Mouse (Mus musculus): ENCODE measurements around the gene Ffar2. TPM values are rescaled to one million over a fixed set of nuclear protein-coding genes. Genes with fewer than 3 reads are reported as not detected.
"Not testable (repeated sequence)": the region's sequence is repeated elsewhere in the genome, so short reads cannot be mapped to it uniquely, and the experiment has no call there.

The Ffar2 gene
- not detected for total RNA-seq (2021)

DNA sequence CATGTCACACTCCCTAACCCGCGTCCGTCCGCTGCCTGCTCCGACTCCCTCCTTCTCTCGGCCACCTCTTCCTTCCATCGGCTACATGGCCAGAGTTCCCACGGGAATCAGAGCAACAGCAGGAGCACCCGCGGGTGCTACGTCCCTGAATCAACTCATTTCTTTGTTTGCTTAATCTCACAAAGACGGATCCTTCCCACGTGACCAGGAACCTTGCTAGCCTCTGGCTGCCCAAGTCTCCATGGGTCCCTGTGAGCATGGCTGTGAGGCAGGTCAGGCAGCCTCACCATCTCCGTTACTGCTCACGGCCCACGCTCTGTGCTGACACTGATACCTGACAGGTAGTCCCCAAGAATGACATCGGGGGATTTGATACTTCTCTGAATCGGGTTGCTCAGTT lies at the start of gene Ffar2:
Gene Ffar2, minus strand, starts transcription at position 101 of the 400 bp plus-strand sequence.
- DNase-seq: no peak

DNA sequence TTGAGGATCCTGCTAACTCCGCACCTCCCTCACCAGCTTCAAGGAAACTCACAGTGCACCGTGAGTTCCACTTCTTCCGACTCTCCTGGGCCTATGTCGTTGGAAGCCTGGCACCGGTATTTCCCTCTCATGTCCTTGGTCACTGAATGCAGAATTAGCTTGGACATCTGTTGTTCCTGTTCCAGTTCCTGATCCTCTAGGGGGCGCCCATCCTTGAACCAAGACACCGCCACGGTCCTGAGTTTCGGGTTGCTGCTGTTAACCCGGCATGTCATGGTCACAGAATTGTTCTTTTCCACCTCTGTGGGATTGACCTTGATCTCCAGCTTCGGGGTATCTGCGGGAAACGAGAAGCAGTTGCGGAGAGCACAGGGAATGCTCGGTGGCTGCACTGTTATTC lies 49.5 kb upstream of the Ffar2 start:
- DNase-seq: peak; percentile 84

DNA sequence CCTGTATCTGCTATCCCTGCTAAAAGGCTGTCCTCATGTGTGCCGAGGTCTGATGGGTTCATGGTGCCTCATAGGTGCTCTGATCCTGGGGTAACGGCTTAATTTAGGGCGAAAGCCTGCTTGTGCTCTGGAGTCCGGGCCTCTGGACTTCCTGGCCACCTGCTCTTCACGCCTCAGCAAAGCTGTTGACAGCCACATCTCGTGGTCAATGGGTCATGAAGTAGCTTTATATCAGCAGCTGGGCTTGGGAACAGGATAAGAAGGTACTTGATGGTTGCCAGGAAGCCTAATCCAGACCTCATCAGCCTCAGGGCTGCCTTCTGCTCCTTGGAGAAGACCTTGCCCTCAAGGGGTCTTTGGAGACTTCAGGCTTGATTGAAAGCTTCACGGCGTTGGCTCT lies 39.8 kb upstream of the Ffar2 start:
- no peak for DNase-seq

DNA sequence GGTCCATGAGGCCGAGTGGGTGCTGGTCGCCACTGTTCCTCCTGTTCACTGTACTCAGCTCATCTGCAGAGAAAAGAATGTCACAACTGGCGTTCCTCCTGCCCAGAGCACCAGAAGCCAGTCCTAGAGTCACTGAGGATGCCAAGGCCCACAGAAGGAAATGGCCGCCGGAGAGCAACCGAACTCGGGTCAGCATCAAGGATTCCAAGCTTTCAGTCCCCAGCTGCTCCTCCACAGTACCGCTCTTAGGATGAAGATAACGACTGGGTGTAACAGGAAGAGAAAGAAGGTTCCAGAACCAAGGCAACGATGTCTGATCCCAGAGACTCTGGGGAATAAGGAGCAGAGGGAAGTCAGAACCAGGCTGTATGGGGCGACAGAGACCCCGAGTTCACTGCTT lies 37.9 kb upstream of the Ffar2 start, which contains the start of gene Ffar1:
Gene Ffar1, minus strand, starts transcription at position 101 of the 400 bp plus-strand sequence.
- DNase-seq: no peak

DNA sequence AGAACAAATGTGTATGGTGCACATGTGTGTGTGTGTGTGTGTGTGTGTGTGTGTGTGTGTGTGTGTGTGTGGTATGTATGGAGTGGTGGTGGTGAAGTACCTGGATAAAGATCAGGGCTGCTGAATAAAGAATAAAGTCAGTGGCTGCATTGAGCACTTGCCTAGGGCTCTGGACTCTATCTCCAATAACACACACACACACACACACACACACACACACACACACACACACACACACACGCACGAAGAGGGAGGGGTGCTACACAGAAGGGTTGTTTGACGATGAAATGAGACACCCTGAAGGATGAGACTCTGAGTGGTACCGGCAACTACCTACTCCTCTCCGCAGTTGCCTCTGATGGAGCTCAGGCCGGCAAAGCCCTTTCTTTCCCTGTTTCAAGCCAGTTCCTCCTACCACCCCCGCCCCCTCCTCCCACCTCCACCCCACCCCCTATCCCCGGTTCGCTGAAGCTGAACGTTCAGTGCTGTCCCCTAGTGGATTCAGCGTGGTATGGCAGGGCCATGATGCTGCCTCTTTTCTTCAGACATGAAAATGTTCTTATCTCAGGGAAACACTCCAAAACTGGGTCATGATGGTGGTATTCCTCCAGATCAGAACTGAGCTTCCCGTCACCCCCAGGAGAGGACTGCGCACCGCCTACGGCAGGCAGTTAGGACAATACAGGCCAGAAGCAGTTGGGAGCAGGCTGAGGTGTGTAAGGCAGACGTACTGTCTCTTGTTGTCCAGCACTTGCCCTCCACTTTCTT lies 36.2 kb upstream of the Ffar2 start:
- peak; percentile 68 for DNase-seq

DNA sequence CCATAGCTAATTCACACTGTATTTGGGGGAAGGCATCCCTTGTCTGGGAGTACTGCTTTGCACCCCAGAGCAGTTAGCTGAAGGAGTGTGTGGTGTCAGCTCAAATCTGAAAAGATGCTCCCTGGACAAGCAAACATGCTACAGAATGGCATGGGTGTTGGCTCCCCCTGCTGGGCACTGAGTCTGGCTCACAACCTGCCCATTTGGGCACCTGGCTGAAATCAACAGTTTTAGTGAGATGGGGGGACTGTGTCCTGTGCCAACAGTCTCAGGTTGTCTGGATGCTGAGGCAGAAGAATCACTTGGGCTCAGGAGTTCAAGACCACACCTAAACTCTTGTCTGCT lies 35.7 kb upstream of the Ffar2 start:
- DNase-seq: peak; percentile 81

DNA sequence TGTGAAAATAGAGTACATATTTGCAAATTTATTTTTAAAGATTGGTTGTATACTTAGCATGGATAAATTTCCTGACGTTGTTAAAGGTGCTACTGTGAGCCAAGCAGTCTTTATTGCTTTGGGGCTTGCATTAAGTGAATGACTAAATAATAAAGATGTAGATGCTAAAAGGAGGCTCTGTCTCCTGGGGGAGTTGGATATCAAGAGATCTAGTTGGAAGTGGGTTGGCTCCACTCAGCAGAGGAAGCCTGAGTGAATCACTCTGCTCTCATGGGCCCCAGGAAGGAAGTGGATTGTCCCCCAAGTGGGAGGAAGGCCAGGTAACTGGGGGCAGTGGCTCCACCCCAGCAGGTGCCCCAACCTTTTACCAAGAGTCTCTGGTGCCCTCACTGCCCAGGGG lies 34.2 kb upstream of the Ffar2 start:
- no peak for DNase-seq

DNA sequence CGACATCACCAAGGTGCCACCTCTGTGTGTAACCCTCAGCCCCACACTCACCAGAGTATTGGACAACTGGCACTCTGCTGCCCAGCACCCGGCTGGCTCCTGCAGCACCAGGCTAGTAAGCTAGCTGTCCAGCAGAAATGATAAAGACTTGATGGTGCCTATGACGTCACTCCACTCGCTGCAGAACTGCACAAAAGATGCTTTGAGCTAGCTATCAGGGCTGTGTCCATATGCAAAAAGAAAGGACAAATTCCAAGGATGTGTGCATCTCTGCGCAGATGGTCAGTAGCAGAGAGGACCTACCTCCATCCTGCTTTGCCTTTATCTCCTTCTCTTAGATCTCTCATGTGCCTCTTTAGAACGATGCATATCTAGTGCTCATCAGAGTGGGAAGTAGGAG lies 32.5 kb upstream of the Ffar2 start, which contains the start of gene Ffar3:
Gene Ffar3, minus strand, starts transcription at position 101 of the 400 bp plus-strand sequence.
- DNase-seq: no peak

DNA sequence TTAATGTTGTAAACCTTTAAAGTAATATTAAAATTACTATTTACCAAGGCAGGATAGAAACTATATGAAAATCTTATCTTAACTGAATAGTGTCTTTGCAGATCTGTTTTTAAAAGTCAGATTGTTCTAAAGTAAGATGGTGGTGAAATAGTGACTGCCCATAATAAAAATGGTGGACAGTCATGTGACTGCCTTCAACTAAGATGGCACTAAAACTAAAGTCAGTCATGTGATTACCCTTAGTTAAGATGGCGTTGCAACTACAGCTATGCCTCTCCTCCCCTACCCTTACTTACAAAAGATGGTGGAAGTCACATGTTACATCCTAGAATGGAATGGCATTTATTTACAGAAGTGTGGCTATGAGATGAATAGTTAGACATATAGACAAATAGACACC lies 27.8 kb upstream of the Ffar2 start:
- DNase-seq: no peak

DNA sequence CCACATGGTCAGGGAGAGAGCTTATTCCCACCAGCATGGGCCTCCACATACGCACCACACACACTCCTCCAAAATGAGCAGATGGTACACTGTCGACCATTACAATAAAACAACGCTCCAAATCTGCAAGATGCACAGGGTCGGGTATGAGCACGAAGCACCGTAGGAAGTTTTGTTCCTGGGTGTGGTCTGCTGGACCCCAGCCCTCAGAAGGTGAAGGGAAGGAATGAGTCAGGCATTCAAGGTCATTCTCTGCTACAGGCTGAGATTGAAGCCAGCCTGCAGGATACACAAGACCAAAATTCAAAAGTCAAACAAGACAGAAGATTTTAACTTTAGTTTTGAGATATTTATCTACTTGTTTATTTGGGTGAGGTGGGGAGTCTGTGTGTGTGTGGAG lies 24.4 kb upstream of the Ffar2 start:
- no peak for DNase-seq

DNA sequence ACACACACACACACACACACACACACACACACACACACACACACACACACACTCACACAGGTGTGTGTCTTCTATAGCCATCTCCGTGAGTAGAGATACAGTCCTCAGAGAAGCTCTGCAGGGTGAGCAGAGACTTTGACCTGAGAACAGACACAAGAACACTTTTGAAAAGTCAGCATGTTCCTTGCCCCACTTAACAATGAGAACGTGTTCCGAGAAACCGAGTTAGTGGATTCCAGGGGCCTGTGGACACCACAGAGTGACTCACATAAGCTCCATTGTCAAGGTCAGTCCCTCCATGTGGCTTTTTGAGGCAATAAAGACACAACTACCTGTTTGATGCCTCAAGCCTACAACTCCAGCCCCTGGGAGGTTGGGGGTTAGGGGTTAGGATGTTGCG lies 23.8 kb upstream of the Ffar2 start:
- DNase-seq: no peak

DNA sequence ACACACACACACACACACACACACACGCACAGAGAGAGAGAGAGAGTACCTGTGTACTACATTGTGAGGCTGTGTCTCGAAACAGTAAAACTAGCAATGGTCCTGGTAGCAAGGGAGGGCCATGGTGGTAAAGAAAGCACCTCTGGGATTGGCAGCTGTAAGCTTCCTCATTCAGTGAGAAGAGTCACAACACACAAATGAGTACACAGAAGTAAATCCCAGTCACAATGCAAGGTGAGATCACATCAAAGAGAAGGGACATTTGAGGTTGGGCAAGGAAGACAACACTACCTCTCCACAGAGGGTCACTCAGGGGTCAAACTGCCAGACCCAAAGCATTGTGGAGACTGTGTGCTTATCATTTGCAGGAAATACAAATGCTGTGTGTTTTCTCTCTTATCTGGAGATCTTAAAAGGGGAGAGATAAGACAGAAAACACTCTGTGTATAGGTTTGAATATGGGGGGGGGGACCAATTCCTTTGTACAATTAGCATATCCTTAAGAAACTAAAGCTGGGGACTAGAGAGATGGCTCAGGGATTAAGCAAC lies 23.0 kb upstream of the Ffar2 start:
- no peak for DNase-seq

DNA sequence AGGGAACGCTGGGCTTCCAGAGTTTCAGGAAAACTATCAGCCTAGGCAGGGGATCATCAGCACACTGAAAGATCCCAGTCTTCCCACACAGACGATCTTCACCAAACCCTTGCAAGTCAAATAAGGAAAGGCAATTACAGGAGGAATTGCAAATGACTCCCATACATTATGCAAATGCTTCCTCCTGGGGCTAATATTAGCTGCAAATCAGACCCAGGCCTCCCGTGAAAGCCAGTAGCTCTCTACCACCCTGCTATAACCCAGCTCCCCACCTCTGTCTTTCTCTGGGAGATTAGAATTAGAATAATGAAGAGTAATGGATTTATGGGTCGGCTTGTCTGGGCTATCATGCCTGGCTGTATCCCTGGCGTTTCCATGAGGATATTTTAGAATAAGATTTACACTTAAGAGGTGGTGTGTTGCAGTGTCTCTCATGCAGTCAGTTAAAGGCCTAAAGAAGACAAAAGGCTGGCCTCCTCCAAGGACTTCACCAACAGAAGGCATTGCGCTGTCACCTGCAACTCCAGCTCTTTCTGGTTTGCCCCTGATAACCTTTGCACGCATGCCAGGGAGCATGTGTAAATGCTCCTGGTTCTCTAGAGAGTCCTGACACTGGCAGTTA lies 21.2 kb upstream of the Ffar2 start:
- no peak for DNase-seq

DNA sequence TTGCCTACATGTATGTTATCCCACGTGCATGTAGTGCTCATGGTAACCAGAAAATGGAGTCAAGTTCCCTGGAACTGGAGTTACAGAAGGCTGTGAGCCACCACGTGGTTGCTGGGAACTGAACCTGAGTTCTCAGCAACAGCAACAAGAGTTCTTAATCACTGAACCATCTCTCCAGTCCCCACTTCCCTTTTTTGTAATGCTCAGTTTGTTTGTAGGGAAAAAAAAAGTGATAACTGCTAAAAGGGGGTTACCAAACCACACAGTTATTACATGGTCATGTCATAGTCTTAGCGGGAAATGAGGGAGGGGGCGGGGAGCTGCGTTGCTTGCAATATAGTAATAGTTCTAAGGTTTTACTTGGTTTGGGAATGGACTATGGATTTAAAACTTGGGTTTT lies 18.5 kb upstream of the Ffar2 start:
- DNase-seq: no peak

DNA sequence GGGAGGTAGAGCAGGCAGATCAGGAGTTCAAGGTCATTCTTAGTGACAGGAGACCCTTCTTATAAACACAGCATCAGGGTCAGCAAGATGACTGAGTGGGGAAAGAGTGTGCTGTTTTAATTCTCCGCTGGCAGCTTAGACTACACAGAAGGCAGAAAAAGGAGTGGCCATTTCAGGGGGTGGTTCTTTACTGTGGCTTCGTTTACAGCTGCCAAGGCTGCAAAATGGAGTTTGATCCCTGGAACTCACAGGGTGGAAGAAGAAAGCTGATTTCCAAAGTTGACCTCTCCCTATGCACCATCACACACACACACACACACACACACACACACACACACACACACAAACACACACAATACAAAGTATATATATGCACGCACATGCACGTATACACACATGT lies 17.8 kb upstream of the Ffar2 start:
- DNase-seq: no peak

DNA sequence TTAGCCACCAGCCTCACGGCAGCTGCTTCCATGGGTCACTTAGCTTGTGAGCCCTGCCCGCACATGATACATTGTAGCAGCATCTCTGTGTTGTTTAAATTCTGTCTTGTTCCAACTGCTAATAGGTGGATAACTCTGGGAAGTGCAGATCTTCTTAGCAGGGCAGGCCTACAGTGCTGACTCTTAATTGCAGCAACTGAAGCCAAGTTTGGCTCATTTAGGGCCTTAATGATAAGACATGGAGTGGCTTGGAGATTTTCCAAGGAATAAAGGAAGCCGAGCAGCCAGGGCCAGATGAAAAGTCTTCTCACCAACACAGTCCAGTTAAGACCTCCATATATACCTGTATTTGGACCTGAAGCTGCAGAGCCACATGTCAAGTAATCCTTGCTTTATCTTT lies 16.7 kb upstream of the Ffar2 start:
- no peak for DNase-seq

DNA sequence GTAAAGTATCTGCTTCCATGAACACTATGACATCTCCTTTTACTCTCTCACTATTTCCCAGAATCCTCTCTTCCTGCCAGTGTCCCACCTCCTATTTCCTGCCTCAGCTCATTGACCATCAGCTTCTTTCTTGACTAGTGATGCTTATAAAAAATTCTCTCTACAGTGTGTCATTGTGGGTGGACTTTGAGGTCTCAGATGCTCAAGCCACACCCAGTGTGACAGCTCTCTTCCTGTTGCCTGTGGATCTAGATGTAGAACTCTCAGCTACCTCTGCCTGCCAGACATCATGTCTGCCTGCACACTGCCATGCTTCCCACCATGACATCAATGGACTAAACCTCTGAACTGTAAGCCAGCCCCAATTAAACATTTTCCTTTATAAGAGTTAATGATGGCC lies 13.7 kb upstream of the Ffar2 start:
- DNase-seq: no peak

DNA sequence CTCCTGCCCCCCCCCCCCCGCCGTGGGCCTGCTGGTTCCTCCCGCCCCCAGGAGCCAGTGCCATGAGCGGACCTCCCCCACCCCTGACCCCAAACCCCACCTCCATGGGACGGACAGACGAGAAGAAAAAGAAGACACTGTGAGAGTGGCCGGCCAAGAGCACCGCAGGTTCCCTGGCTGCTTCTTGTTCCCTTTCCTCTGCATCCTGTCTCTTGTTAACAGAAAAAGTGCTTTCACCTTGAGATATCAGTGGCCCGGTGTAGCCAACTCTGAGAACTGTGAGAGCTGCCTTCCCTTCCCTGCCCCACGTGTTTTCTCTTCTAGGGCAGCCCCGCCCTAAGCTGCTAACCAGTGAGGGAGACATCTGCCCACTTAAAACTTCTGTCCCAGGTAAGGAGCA lies 9.1 kb upstream of the Ffar2 start:
- not testable (repeated sequence) for DNase-seq

DNA sequence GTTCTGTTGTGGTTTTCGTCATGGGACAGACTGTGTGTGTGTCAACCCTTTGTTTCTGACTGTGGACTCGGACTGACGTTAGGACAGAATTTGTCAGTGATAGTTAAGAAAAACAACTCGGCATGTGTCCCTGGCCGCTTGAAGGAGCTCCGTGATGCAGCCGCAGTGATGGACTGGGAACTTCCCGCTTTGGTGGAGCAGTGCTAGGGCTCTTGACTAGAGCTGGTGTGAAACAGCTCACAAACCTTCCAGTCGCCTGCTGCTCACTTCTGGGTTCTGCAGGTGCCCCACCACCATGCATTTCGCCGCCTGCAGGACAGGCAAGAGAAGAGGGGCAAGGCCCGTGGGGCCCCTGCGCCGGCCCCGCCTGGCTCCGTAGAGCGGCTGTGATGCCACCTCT lies 8.7 kb upstream of the Ffar2 start:
- no peak for DNase-seq

DNA sequence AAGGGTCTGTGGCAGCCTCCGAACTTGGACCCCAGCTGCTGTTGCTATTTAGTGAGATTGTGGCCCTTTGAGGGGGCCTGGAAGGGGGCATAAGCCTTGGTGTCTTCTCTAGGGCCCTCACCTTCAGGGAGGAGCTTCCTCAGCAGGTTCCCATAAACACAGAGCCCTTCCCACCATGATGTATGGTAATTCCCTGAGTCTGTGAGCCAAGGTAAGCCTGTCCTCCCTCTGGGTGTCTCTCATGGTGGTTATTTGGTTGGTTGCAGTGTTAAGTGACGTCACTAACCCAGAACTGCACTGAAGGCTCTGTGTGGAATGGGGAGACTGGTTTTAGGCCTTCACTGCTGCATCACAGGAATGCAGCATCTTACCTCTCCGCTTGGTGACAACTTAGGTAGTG lies 5.9 kb upstream of the Ffar2 start:
- DNase-seq: no peak

DNA sequence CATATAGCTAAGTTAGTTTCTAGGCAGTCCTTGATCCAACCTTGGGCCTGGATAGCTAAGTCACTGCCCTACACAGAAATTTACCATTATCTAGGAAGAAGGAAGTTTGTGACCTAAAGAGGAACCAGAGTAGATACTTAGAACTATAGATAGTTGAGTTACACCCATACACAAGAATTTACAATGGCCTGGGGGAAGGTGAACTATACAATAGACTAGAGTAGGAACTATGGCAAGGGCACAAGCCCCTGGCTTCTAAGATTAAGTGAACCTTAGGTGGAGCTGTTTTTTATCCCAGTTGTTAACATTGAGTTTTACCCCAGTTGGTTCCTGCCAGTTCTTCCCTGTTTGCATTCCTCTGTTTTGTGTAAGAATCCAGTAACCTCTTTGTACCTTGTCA lies 5.3 kb upstream of the Ffar2 start:
- not testable (repeated sequence) for DNase-seq

DNA sequence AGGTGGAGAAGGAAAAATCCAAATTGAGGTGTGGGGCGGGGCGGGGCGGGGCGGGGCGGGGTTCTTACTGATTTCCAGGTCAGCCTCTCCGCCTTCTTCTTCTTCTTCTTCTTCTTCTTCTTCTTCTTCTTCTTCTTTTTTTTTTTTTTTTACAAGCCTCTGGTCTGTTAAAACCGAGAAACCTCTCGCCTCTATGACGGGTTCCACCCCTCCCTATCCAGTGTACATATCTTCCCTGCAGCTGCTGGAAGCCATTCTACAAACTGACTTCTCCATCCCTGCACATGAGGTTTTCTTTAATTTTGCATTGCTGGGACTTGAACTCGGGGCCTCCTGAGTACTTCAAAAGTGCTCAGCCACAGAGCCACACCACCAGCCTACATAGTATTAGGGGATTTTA lies 3.1 kb upstream of the Ffar2 start:
- DNase-seq: no peak

DNA sequence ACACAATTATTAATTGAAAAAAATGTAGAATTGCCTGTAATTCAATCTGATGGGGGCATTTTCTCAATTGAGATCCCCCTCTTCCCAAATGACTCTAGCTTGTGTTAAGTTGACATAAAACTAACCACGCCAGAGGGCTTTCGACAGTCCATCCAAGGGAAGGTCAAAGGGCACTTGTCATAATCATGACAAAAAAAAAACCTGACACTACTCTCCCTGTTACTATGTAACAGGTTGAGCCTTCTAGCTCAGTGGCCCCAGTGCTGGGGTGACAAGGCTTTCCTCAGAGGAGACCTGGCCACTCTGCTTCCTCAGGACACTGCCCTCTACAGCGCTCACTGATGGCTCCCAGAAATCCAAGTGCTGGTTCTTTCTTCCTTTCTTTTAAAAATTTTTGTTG lies 731 bp upstream of the Ffar2 start:
- no peak for DNase-seq

DNA sequence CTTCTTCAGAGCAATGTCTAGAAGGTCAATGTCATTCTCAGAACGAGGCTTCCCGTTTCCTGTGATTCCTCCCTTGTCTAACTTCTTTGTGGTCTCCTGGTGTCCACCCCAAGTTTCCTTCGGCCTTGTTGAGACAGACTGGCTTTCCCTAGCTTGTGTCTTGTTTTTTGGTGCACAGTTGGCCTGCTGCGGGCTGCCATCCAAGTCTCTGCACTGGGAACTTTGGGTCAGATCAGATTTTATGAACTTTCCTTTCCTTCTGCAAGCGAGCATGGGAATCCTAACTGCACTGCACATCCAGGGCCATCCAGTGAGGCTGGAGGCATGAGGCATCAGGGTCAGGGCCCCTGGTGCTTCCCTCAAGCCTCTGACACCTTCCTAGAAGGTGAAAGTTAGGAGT lies 2.0 kb downstream of the Ffar2 start:
- DNase-seq: no peak

Measured in heart, postnatal 4 days (tissue).